Comparison of ENCODE assay signal across 10 mouse cellular contexts in the genomic region with DNA sequence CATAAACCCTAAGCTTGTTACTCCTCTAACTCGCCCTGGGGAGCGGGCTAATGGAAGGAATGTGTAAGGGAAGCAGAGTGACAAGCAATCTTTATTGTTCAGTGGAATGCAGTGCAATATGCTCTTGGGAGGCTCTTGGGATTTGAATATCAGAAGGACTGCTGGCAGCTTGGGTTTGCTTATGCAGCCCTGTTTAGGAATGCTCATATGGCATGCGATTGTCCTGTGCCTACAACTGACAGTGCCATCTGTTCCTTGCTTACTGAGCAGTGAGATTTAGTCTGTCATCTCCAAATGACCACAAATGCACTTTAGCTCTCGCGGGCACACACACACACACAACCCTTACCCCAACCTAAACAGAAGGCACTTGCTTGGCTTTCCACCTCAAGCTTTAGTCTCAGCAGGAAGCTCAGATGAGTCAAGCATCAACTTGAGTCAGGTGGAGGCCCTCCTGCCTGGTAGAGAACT. TPM values are rescaled to one million over a fixed set of nuclear protein-coding genes. Genes with fewer than 3 reads are reported as not detected.
A peak's percentile ranks its signal among the peaks of the same experiment; 100 is the strongest.
DNase-seq lines count a peak whose midpoint lies in the region; ATAC-seq lines count a peak whose summit lies in the region.
"Had no signal": no experiment of that assay in that cellular context is flagged by ENCODE, and none has a peak within 500 bp of the region (broad histone marks: within the 10 kb centered on the region; RNA-seq: fewer than 3 reads in every experiment).

No protein-coding gene starts in this region.

- no peak for DNase-seq in forebrain, embryonic 11.5 days (ENCODE audit: low spot score)
- DNase-seq in Muller cell, postnatal 12 days (ENCODE audit: inconsistent ontology term), result peak; percentile 62
- DNase-seq in embryo, embryonic 11.5 days (ENCODE audit: low read depth, low spot score), result peak; percentile 17
- DNase-seq in left cerebral cortex, adult 11 months (ENCODE audit: low spot score), result peak; percentile 12
- no peak for DNase-seq in ovary, adult 18-20 months (ENCODE audit: low spot score)
- DNase-seq in thymus, postnatal 25 days, result no peak
- no peak for DNase-seq in spleen, postnatal 14 days (ENCODE audit: low spot score in 2 of 2)
- DNase-seq: thymus, postnatal 36 days had no signal

- H3K9me3 ChIP-seq in forebrain, embryonic 13.5 days (replicated peaks), result no peaks in the 10 kb centered on the region
- H3K9me3 ChIP-seq in forebrain, embryonic 11.5 days (ENCODE audit: control insufficient read depth, low read length), result no peaks in the 10 kb centered on the region
- H3K9me3 ChIP-seq: neural tube, embryonic 12.5 days had no signal

- 35% methylated on average over 5 of the region's 5 CpGs for WGBS in forebrain, embryonic 13.5 days
- WGBS in forebrain, embryonic 11.5 days, result 67% methylated on average over 5 of the region's 5 CpGs

- H3K27me3 ChIP-seq in forebrain, embryonic 13.5 days, result no peaks in the 10 kb centered on the region
- no peaks in the 10 kb centered on the region for H3K27me3 ChIP-seq in forebrain, embryonic 11.5 days (ENCODE audit: control insufficient read depth, insufficient read depth, low read length)
- H3K27me3 ChIP-seq: neural tube, embryonic 12.5 days had no signal

- no peak overlapping the region for H3K9ac ChIP-seq in forebrain, embryonic 13.5 days
- H3K9ac ChIP-seq in forebrain, embryonic 11.5 days (ENCODE audit: low read length), result no peak overlapping the region
- H3K9ac ChIP-seq: neural tube, embryonic 12.5 days had no signal

- peaks cover 7% of the 10 kb centered on the region; the same call in 1 of the 2 replicates for H3K4me1 ChIP-seq in forebrain, embryonic 13.5 days
- H3K4me1 ChIP-seq in forebrain, embryonic 11.5 days (replicated peaks; ENCODE audit: control insufficient read depth, insufficient read depth, low read length), result no peaks in the 10 kb centered on the region; the same call in 1 of the 2 replicates

- peak; percentile 71 for ATAC-seq in forebrain, embryonic 13.5 days
- ATAC-seq in forebrain, embryonic 11.5 days (replicated peaks; ENCODE audit: low FRiP score), result no peak

- no peak overlapping the region for H3K27ac ChIP-seq in forebrain, embryonic 13.5 days
- H3K27ac ChIP-seq in forebrain, embryonic 11.5 days (ENCODE audit: low read depth, low read length), result no peak overlapping the region
- H3K27ac ChIP-seq: neural tube, embryonic 12.5 days had no signal

- H3K4me3 ChIP-seq in forebrain, embryonic 13.5 days, result no peak overlapping the region
- H3K4me3 ChIP-seq in forebrain, embryonic 11.5 days (ENCODE audit: low read depth, low read length), result no peak overlapping the region
- H3K4me3 ChIP-seq: neural tube, embryonic 12.5 days had no signal

- no peaks in the 10 kb centered on the region for H3K36me3 ChIP-seq in forebrain, embryonic 13.5 days (ENCODE audit: poor library complexity, severe bottlenecking)
- no peaks in the 10 kb centered on the region for H3K36me3 ChIP-seq in forebrain, embryonic 11.5 days (ENCODE audit: control insufficient read depth, insufficient read depth, low read length)
- H3K36me3 ChIP-seq: neural tube, embryonic 12.5 days had no signal

- H3K4me2 ChIP-seq in forebrain, embryonic 13.5 days, result no peak overlapping the region
- H3K4me2 ChIP-seq in forebrain, embryonic 11.5 days (ENCODE audit: low read depth, low read length, severe bottlenecking), result no peak overlapping the region
- H3K4me2 ChIP-seq: neural tube, embryonic 12.5 days had no signal

RNA-seq across cellular contexts. Expression of a gene that starts 47.1 kb away (rescaled TPM):
- polyA plus RNA-seq in forebrain, embryonic 13.5 days (2015; fragmentation: Nextera tagmentation; extraction: Ambion mirVana), result 7.2 and 9.7 TPM in 2 replicates
- polyA plus RNA-seq in forebrain, embryonic 11.5 days (2014; fragmentation: Nextera tagmentation; extraction: Ambion mirVana), result 9.9 and 10.4 TPM in 2 replicates

RNA-seq across cellular contexts. Expression of a gene that starts 47.4 kb away (rescaled TPM):
- polyA plus RNA-seq in forebrain, embryonic 13.5 days (2015; fragmentation: Nextera tagmentation; extraction: Ambion mirVana), result 28.8 and 32.9 TPM in 2 replicates
- polyA plus RNA-seq in forebrain, embryonic 11.5 days (2014; fragmentation: Nextera tagmentation; extraction: Ambion mirVana), result 31.5 and 34.7 TPM in 2 replicates

Comparison
In these comparisons a context has a peak if more than half of its experiments do, and no peak if none do; other contexts are left out.
1. DNase-seq: peak in Muller cell, postnatal 12 days (single experiment), embryo, embryonic 11.5 days (single experiment) and left cerebral cortex, adult 11 months (single experiment); none in forebrain, embryonic 11.5 days (single experiment), ovary, adult 18-20 months (single experiment), thymus, postnatal 25 days (single experiment) and spleen, postnatal 14 days (0 of 2).